Mouse (Mus musculus) embryonic facial prominence, embryonic 13.5 days (tissue): Measurements from ENCODE around the gene Ttc7. TPM values are rescaled to one million over a fixed set of nuclear protein-coding genes. Genes with fewer than 3 reads are reported as not detected.

Experiments
- ATAC-seq: fragments of 200-750 bp; cut with Nextera tagmentation; 2 replicates; pipeline ENCODE4 v1.8.0; 2017; ENCODE audit warnings: low read depth; ENCODE audit not compliant: insufficient number of reproducible peaks, insufficient read depth, low FRiP score, low TSS enrichment
- H3K27ac ChIP-seq: fragments of 300-500 bp; sonication (generic); 2 replicates; pipeline ENCODE4 v1.5.1; 2015; ENCODE audit warnings: moderate library complexity, mild to moderate bottlenecking, inconsistent platforms
- H3K27me3 ChIP-seq: fragments of 300-500 bp; sonication (generic); 2 replicates; pipeline ENCODE4 v1.6.1; 2015; ENCODE audit warnings: mild to moderate bottlenecking, inconsistent platforms
- H3K36me3 ChIP-seq: fragments of 300-500 bp; sonication (generic); 2 replicates; pipeline ENCODE4 v1.6.1; 2015; ENCODE audit warnings: mild to moderate bottlenecking, inconsistent platforms
- H3K4me1 ChIP-seq: fragments of 300-500 bp; sonication (generic); 2 replicates; pipeline ENCODE4 v1.6.1; 2015; ENCODE audit warnings: inconsistent platforms
- H3K4me2 ChIP-seq: fragments of 300-500 bp; sonication (generic); 2 replicates; pipeline ENCODE4 v1.6.1; 2015; ENCODE audit warnings: moderate library complexity, mild to moderate bottlenecking, inconsistent platforms
- H3K4me3 ChIP-seq: fragments of 300-500 bp; sonication (generic); 2 replicates; pipeline ENCODE4 v1.5.1; 2015; ENCODE audit warnings: mild to moderate bottlenecking, inconsistent platforms
- H3K9ac ChIP-seq: fragments of 300-500 bp; sonication (generic); 2 replicates; pipeline ENCODE4 v1.6.1; 2015; ENCODE audit warnings: mild to moderate bottlenecking, inconsistent platforms
- H3K9me3 ChIP-seq: fragments of 300-500 bp; sonication (generic); 2 replicates; pipeline ENCODE4 v1.6.1; 2016; ENCODE audit warnings: inconsistent platforms
- WGBS: fragments of 180-500 bp; shearing (Covaris S2); methylation state at CpG from one replicate; pipeline ENCODE4 v1.1.7; 2015; ENCODE audit warnings: mixed read lengths; 5-methylcytosine and 5-hydroxymethylcytosine counted together
- polyA plus RNA-seq: library from polyadenylated mRNA; unstranded; fragments of >200 nt; fragmentation: Nextera tagmentation; extraction: Ambion mirVana; gene quantifications from 2 replicates; pipeline ENCODE4 v1.2.1, GENCODE M21; 2015

The Ttc7 gene
- polyA plus RNA-seq, 1 experiment from 2014 or later = 7.2 TPM

- peaks cover 31% of the 10 kb centered on the region for H3K4me1 ChIP-seq
- WGBS = 77% methylated on average over 23 of the region's 23 CpGs
These were observed 33.4 kb downstream of the Ttc7 start for GRCm38 (mm10) chr17:87315891-87316763.

GRCm38 (mm10) chr17:87317271-87317670, 34.6 kb downstream of the Ttc7 start:
- H3K4me2 ChIP-seq = no peak overlapping the region
- H3K27ac ChIP-seq = no peak overlapping the region
- peaks cover 30% of the 10 kb centered on the region for H3K4me1 ChIP-seq
- no peak overlapping the region for H3K9ac ChIP-seq
- ATAC-seq = no peak
- H3K27me3 ChIP-seq = peaks cover 6% of the 10 kb centered on the region; the same call in 1 of the 2 replicates
- no peaks in the 10 kb centered on the region for H3K9me3 ChIP-seq
- H3K36me3 ChIP-seq = 0 out of 2 replicates have a peak, but pooled peaks cover 4% of the 10 kb centered on the region
- no peak overlapping the region for H3K4me3 ChIP-seq
- WGBS = 29% methylated on average over 6 of the region's 6 CpGs

More at GRCm38 (mm10) chr17:87315891-87316763, 33.4 kb downstream of the Ttc7 start:
- Histone ChIP-seq H3K4me3 (no peak overlapping the region), H3K9ac (no peak overlapping the region), H3K27me3 (peaks cover 6% of the 10 kb centered on the region; the same call in 1 of the 2 replicates), H3K27ac (no peak overlapping the region), H3K9me3 (no peaks in the 10 kb centered on the region), H3K36me3 (no peaks in the 10 kb centered on the region), H3K4me2 (no peak overlapping the region)
- ATAC-seq = no peak

GRCm38 (mm10) chr17:87317947-87318346, 35.3 kb downstream of the Ttc7 start:
- peaks cover 6% of the 10 kb centered on the region; the same call in 1 of the 2 replicates for H3K27me3 ChIP-seq
- H3K4me3 ChIP-seq = no peak overlapping the region
- no peak overlapping the region for H3K27ac ChIP-seq
- no peak overlapping the region for H3K4me2 ChIP-seq
- H3K36me3 ChIP-seq = 0 out of 2 replicates have a peak, but pooled peaks cover 4% of the 10 kb centered on the region
- no peak overlapping the region for H3K9ac ChIP-seq
- peaks cover 24% of the 10 kb centered on the region for H3K4me1 ChIP-seq
- no peaks in the 10 kb centered on the region for H3K9me3 ChIP-seq
- WGBS = 55% methylated on average over 9 of the region's 9 CpGs
- no peak for ATAC-seq

- Histone ChIP-seq H3K4me3 (no peak overlapping the region), H3K4me1 (peaks cover 4% of the 10 kb centered on the region; the same call in 1 of the 2 replicates), H3K27me3 (peaks cover 6% of the 10 kb centered on the region; the same call in 1 of the 2 replicates), H3K9me3 (no peaks in the 10 kb centered on the region), H3K27ac (no peak overlapping the region), H3K4me2 (no peak overlapping the region), H3K36me3 (0 out of 2 replicates have a peak, but pooled peaks cover 4% of the 10 kb centered on the region), H3K9ac (no peak overlapping the region)
- 86% methylated on average over 1 of the region's 1 CpGs for WGBS
- ATAC-seq = no peak
These were observed 39.0 kb downstream of the Ttc7 start for GRCm38 (mm10) chr17:87321673-87322072.

GRCm38 (mm10) chr17:87323215-87323614, 40.5 kb downstream of the Ttc7 start:
- H3K4me2 ChIP-seq = no peak overlapping the region
- ATAC-seq = no peak
- H3K4me1 ChIP-seq = peaks cover 16% of the 10 kb centered on the region
- no peak overlapping the region for H3K4me3 ChIP-seq
- H3K36me3 ChIP-seq = 0 out of 2 replicates have a peak, but pooled peaks cover 4% of the 10 kb centered on the region
- no peaks in the 10 kb centered on the region for H3K9me3 ChIP-seq
- WGBS = 83% methylated on average over 9 of the region's 9 CpGs
- H3K27ac ChIP-seq = no peak overlapping the region
- H3K9ac ChIP-seq = no peak overlapping the region
- H3K27me3 ChIP-seq = no peaks in the 10 kb centered on the region

- Histone ChIP-seq H3K4me3 (no peak overlapping the region), H3K27ac (no peak overlapping the region), H3K36me3 (0 out of 2 replicates have a peak, but pooled peaks cover 7% of the 10 kb centered on the region), H3K9me3 (no peaks in the 10 kb centered on the region), H3K27me3 (peaks cover 7% of the 10 kb centered on the region; the same call in 1 of the 2 replicates), H3K4me1 (peaks cover 29% of the 10 kb centered on the region), H3K9ac (no peak overlapping the region), H3K4me2 (no peak overlapping the region)
- no peak for ATAC-seq
- 76% methylated on average over 15 of the region's 15 CpGs for WGBS
These were observed 42.8 kb downstream of the Ttc7 start for GRCm38 (mm10) chr17:87325501-87325900.

- ATAC-seq = peak; percentile 34; the same call in 1 of the 2 replicates
- Histone ChIP-seq H3K27ac (no peak overlapping the region), H3K4me3 (no peak overlapping the region), H3K36me3 (0 out of 2 replicates have a peak, but pooled peaks cover 3% of the 10 kb centered on the region), H3K27me3 (peaks cover 12% of the 10 kb centered on the region), H3K9me3 (no peaks in the 10 kb centered on the region), H3K4me1 (peaks cover 44% of the 10 kb centered on the region), H3K9ac (no peak overlapping the region), H3K4me2 (no peak overlapping the region)
- 26% methylated on average over 6 of the region's 6 CpGs for WGBS
These were observed 44.3 kb downstream of the Ttc7 start for GRCm38 (mm10) chr17:87326987-87327386.

GRCm38 (mm10) chr17:87327645-87328044, 45.0 kb downstream of the Ttc7 start:
- Histone ChIP-seq H3K36me3 (0 out of 2 replicates have a peak, but pooled peaks cover 3% of the 10 kb centered on the region), H3K4me1 (peaks cover 51% of the 10 kb centered on the region), H3K4me3 (no peak overlapping the region), H3K9me3 (no peaks in the 10 kb centered on the region), H3K27ac (no peak overlapping the region), H3K9ac (no peak overlapping the region), H3K27me3 (peaks cover 12% of the 10 kb centered on the region), H3K4me2 (no peak overlapping the region)
- ATAC-seq = no peak
- WGBS = 71% methylated on average over 8 of the region's 8 CpGs

- H3K4me2 ChIP-seq = no peak overlapping the region
- H3K4me3 ChIP-seq = no peak overlapping the region
- no peak for ATAC-seq
- no peaks in the 10 kb centered on the region for H3K9me3 ChIP-seq
- no peak overlapping the region for H3K27ac ChIP-seq
- H3K4me1 ChIP-seq = peaks cover 51% of the 10 kb centered on the region
- H3K36me3 ChIP-seq = 0 out of 2 replicates have a peak, but pooled peaks cover 3% of the 10 kb centered on the region
- H3K9ac ChIP-seq = no peak overlapping the region; the same call in 1 of the 2 replicates
- H3K27me3 ChIP-seq = peaks cover 12% of the 10 kb centered on the region
- WGBS = 48% methylated on average over 8 of the region's 9 CpGs
These were observed 45.6 kb downstream of the Ttc7 start for GRCm38 (mm10) chr17:87328177-87328768.

GRCm38 (mm10) chr17:87329144-87329700, 46.5 kb downstream of the Ttc7 start:
- H3K27ac ChIP-seq = no peak overlapping the region
- peaks cover 12% of the 10 kb centered on the region for H3K27me3 ChIP-seq
- H3K36me3 ChIP-seq = 0 out of 2 replicates have a peak, but pooled peaks cover 3% of the 10 kb centered on the region
- no peak for ATAC-seq
- WGBS = 88% methylated on average over 18 of the region's 18 CpGs
- no peak overlapping the region for H3K9ac ChIP-seq
- H3K4me3 ChIP-seq = no peak overlapping the region
- no peaks in the 10 kb centered on the region for H3K9me3 ChIP-seq
- H3K4me1 ChIP-seq = peaks cover 51% of the 10 kb centered on the region
- no peak overlapping the region for H3K4me2 ChIP-seq

- Histone ChIP-seq H3K27me3 (peaks cover 12% of the 10 kb centered on the region), H3K27ac (peak overlapping the region; percentile 77), H3K4me3 (no peak overlapping the region), H3K36me3 (0 out of 2 replicates have a peak, but pooled peaks cover 3% of the 10 kb centered on the region), H3K4me2 (peak overlapping the region; percentile 45), H3K4me1 (peaks cover 59% of the 10 kb centered on the region), H3K9me3 (no peaks in the 10 kb centered on the region), H3K9ac (peak overlapping the region; percentile 49; the same call in 1 of the 2 replicates)
- 33% methylated on average over 22 of the region's 22 CpGs for WGBS
- no peak for ATAC-seq
These were observed 47.7 kb downstream of the Ttc7 start for GRCm38 (mm10) chr17:87330250-87330920.
